Mouse (Mus musculus) spleen, adult 2 months (tissue): Measurements from ENCODE around the gene Uqcr11. TPM values are rescaled to one million over a fixed set of nuclear protein-coding genes. Genes with fewer than 3 reads are reported as not detected.

Experiments
- DNase-seq, 2 experiments: peaks; one replicate each; pipeline versions ENCODE4 v3.0.0 to v3.0.0-alpha.2; 2012 to 2021; ENCODE audit warnings: low spot score in 2 of 2, low read depth in 1 of 2
- H3K27ac ChIP-seq: fragments of 200-500 bp; 2 replicates; pipeline ENCODE4 v1.5.1; 2012; ENCODE audit warnings: low read length, inconsistent platforms; ENCODE audit not compliant: insufficient read depth
- H3K27me3 ChIP-seq: fragments of 200-500 bp; 2 replicates; pipeline ENCODE4 v1.6.1; 2012; ENCODE audit warnings: mild to moderate bottlenecking, moderate library complexity, low read length, inconsistent platforms; ENCODE audit not compliant: control insufficient read depth, insufficient read depth
- H3K36me3 ChIP-seq: fragments of 200-500 bp; 2 replicates; pipeline ENCODE4 v1.6.1; 2012; ENCODE audit warnings: mild to moderate bottlenecking, low read length, inconsistent platforms; ENCODE audit not compliant: control insufficient read depth, insufficient read depth
- H3K4me1 ChIP-seq: fragments of 200-500 bp; 2 replicates; pipeline ENCODE4 v1.6.1; 2011; ENCODE audit warnings: inconsistent platforms; ENCODE audit not compliant: control insufficient read depth, insufficient read depth, insufficient read length
- H3K4me3 ChIP-seq: fragments of 200-500 bp; 2 replicates; pipeline ENCODE4 v1.5.1; 2011; ENCODE audit warnings: mild to moderate bottlenecking, inconsistent platforms; ENCODE audit not compliant: insufficient read depth, insufficient read length; ENCODE audit errors: extremely low read depth
- CTCF ChIP-seq: fragments of 200-500 bp; IDR thresholded peaks from 2 replicates; pipeline ENCODE4 v1.5.1; 2011; ENCODE audit warnings: mild to moderate bottlenecking, inconsistent platforms; ENCODE audit not compliant: insufficient read depth, insufficient read length, insufficient replicate concordance; ENCODE audit errors: extremely low read depth
- POLR2A ChIP-seq: fragments of 200-500 bp; IDR thresholded peaks from 2 replicates; pipeline ENCODE4 v1.6.1; 2011; ENCODE audit warnings: low read depth, low read length, inconsistent platforms
- WGBS: fragments of 180-500 bp; shearing (Covaris S2); methylation state at CpG from one replicate; pipeline ENCODE4 v1.1.7; 2018; 5-methylcytosine and 5-hydroxymethylcytosine counted together
- polyA plus RNA-seq: library from polyadenylated mRNA; depleted of rRNA; stranded (reverse); fragments of >200 nt; gene quantifications from 2 replicates; pipeline ENCODE4 v1.2.3, GENCODE M21; 2012; rRNA removed

Gene Uqcr11
- polyA plus RNA-seq, 1 experiment, result 399 TPM

DNA sequence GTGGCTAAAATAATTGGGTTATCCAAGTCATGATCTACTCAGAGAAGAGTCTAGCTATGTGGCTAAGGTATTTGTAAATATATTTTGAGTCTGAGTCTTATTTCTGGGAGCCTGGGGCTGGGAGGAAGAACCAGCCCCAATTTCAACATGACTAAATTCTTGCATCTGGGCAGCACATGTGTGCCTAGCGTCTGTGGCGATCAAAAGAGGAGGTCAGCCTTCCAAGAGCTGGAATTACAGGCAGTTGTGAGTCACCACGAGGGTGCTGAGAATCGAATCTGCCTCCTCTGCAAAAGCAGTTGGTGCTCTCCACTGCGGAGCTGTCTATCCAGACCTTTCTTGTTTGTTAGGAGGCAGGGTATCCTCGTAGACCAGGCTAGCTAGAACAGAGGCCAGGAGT is 40.9 kb downstream of the Uqcr11 start:
- no peak for TF ChIP-seq CTCF
- TF ChIP-seq POLR2A, result no peak
- H3K27me3 ChIP-seq, result no peaks in the 10 kb centered on the region; the same call in 1 of the 2 replicates
- H3K27ac ChIP-seq, result no peak overlapping the region
- H3K4me1 ChIP-seq, result no peaks in the 10 kb centered on the region
- WGBS, result 68% methylated on average over 6 of the region's 6 CpGs
- H3K4me3 ChIP-seq, result no peak overlapping the region
- no peak for DNase-seq
- H3K36me3 ChIP-seq, result no peaks in the 10 kb centered on the region

DNA sequence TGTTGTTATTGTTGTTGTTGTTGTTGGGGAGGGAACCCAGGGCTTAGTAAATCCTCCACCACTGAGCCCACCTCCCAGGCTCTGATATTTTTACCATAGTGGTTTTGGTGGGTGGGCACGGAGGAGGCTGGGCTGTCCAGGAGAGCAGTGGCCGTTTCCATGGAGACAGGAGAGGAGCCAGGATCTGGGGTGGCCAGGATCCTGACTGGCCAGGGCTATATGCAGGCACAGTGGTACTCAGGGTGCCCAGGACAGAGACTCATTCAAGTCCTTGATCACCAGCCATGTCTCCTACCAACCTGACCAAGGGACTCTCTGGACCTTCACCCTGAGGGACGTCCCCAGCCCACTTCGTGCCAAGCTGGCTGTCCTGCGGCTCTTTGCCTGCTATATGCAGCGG is 42.9 kb downstream of the Uqcr11 start:
- no peak for DNase-seq
- Histone ChIP-seq H3K27ac (no peak overlapping the region), H3K27me3 (peaks cover 5% of the 10 kb centered on the region; the same call in 1 of the 2 replicates), H3K4me1 (no peaks in the 10 kb centered on the region), H3K4me3 (no peak overlapping the region), H3K36me3 (no peaks in the 10 kb centered on the region)
- 51% methylated on average over 6 of the region's 6 CpGs for WGBS
- no peak for TF ChIP-seq CTCF
- TF ChIP-seq POLR2A, result no peak

DNA sequence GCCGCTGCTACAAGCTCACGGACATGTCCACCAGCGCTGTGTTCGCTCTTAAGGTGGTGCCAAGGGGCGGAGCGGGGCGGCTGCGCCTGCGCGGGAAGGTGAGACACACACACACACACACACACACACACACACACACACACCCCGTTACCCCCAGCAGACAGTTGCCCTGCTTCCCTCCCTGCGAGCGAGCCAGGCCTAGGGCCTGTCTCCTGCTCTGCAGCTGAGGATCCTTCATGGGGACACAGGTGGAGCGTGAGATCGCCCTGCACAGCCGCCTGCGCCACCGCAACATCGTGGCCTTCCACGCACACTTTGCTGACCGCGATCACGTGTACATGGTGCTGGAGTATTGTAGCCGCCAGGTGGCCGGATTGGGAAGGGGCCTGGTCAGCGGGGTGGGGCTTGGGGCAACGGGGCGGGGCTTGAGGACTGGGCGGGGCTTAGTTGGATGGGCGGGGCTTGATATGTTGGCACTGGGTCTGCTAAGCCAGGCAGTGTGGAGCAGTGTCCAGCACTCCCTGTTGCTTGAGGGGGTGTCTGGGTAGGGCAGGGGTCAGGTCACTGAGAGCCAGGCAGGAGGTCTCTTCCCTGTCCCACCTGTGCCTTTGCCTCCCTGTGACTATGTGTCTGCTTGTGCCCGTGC is 48.5 kb downstream of the Uqcr11 start:
- Histone ChIP-seq H3K27me3 (peaks cover 15% of the 10 kb centered on the region), H3K27ac (no peak overlapping the region), H3K4me1 (no peaks in the 10 kb centered on the region; the same call in 1 of the 2 replicates), H3K36me3 (no peaks in the 10 kb centered on the region), H3K4me3 (no peak overlapping the region)
- DNase-seq, result no peak
- no peak for TF ChIP-seq POLR2A
- TF ChIP-seq CTCF, result no peak
- 9% methylated on average over 31 of the region's 31 CpGs for WGBS

- no peak for DNase-seq
- no peak for TF ChIP-seq CTCF
- no peak for TF ChIP-seq POLR2A
- Histone ChIP-seq H3K4me1 (no peaks in the 10 kb centered on the region; the same call in 1 of the 2 replicates), H3K4me3 (no peak overlapping the region), H3K36me3 (no peaks in the 10 kb centered on the region), H3K27me3 (peaks cover 15% of the 10 kb centered on the region), H3K27ac (no peak overlapping the region)
- WGBS, result 38% methylated on average over 7 of the region's 7 CpGs
Observed at GRCm38 (mm10) chr10:80357336-80357735, 49.3 kb downstream of the Uqcr11 start.

DNA sequence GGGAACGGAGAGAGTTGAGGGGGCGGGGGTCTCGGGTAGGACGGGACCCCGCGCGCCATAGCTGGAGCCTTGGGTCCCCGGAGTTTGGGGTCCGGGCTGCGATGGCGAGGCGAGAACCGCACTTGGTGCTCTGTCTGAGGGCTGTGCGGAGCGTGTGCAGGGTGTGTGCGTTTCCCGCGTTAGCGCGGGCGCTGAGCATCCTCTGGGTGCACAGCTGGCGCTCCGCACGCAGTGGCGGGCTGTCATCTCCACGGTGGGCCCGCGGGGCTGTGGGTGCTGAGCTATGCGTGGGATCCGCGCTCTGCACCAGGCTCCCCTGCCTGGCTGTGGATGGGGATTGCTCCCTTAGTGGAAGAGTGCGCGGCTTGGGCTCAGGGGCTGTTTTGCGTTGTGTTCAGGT is 49.9 kb downstream of the Uqcr11 start:
- DNase-seq, result no peak
- H3K27ac ChIP-seq, result no peak overlapping the region
- H3K36me3 ChIP-seq, result no peaks in the 10 kb centered on the region
- H3K4me1 ChIP-seq, result no peaks in the 10 kb centered on the region; the same call in 1 of the 2 replicates
- WGBS, result 7% methylated on average over 34 of the region's 34 CpGs
- peaks cover 15% of the 10 kb centered on the region for H3K27me3 ChIP-seq
- TF ChIP-seq CTCF (no peak), POLR2A (no peak)
- no peak overlapping the region for H3K4me3 ChIP-seq

- DNase-seq, result no peak
- H3K36me3 ChIP-seq, result no peaks in the 10 kb centered on the region
- TF ChIP-seq CTCF, result no peak
- TF ChIP-seq POLR2A, result no peak
- H3K4me3 ChIP-seq, result no peak within 1 kb of the TSS
- WGBS, result 2% methylated on average over 50 of the region's 53 CpGs
- H3K4me1 ChIP-seq, result no peaks in the 10 kb centered on the region; the same call in 1 of the 2 replicates
- H3K27ac ChIP-seq, result no peak within 1 kb of the TSS
- peaks cover 15% of the 10 kb centered on the region for H3K27me3 ChIP-seq
Observed at GRCm38 (mm10) chr10:80356001-80356682, 50.5 kb downstream of the Uqcr11 start, which contains the start of gene Plk5. TSS of gene Plk5 (plus strand) at chr10:80356459.

DNA sequence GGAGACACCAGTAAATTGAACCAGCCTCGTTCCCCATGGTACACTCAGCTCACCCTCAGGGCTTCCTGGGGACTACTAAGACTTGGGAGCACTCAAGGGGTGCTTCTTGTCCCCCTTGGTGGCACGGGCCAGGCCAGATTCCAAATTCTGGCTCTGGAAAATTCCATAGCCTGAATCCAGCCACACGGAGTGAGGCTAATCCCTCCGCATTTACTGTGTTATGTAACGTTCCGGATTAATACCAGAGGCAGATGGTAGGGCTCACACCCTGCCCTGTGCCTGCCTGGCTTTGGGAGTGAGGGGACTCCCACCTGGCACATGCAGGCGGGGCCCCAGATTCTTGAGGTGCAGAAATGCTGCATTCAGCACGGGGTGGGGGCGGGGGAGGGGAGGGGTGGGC is 51.2 kb downstream of the Uqcr11 start:
- Histone ChIP-seq H3K36me3 (no peaks in the 10 kb centered on the region), H3K4me1 (no peaks in the 10 kb centered on the region; the same call in 1 of the 2 replicates), H3K27ac (no peak overlapping the region), H3K27me3 (peaks cover 15% of the 10 kb centered on the region), H3K4me3 (no peak overlapping the region)
- WGBS, result 31% methylated on average over 9 of the region's 9 CpGs
- TF ChIP-seq CTCF (no peak), POLR2A (no peak)
- DNase-seq, result no peak

Other genes with a start within 250 kb of the Uqcr11 start
- 144 and 151 TPM in 2 replicates for gene Cirbp, start 240.8 kb downstream of the Uqcr11 start, polyA plus RNA-seq
- gene 1600002K03Rik, start 233.9 kb downstream of the Uqcr11 start, polyA plus RNA-seq, result 10.8 TPM in 2 replicates
- 1.3 and 1.8 TPM in 2 replicates for gene Efna2, start 227.3 kb downstream of the Uqcr11 start, polyA plus RNA-seq
- 35.1 and 42.8 TPM in 2 replicates for gene Mum1, start 180.4 kb downstream of the Uqcr11 start, polyA plus RNA-seq
- gene Ndufs7, start 157.7 kb downstream of the Uqcr11 start, polyA plus RNA-seq, result 314 and 402 TPM in 2 replicates
- 19.7 and 23.5 TPM in 2 replicates for gene Gamt, start 145.8 kb downstream of the Uqcr11 start, polyA plus RNA-seq
- gene Dazap1, start 145.3 kb downstream of the Uqcr11 start, polyA plus RNA-seq, result 66.8 and 74.5 TPM in 2 replicates
- gene Rps15, start 114.4 kb downstream of the Uqcr11 start, polyA plus RNA-seq, result 2,107 and 2,204 TPM in 2 replicates
- 0.68 and 1.00 TPM in 2 replicates for gene Apc2, start 110.9 kb downstream of the Uqcr11 start, polyA plus RNA-seq
- 40.6 and 56.7 TPM in 2 replicates for gene 2310011J03Rik, start 86.3 kb downstream of the Uqcr11 start, polyA plus RNA-seq
- 6.2 and 10.0 TPM in 2 replicates for gene Pcsk4, start 77.3 kb downstream of the Uqcr11 start, polyA plus RNA-seq
- gene Reep6, start 76.9 kb downstream of the Uqcr11 start, polyA plus RNA-seq, result 2.1 and 2.5 TPM in 2 replicates
- gene Adamtsl5, start 58.4 kb downstream of the Uqcr11 start, polyA plus RNA-seq, result 8.8 and 14.3 TPM in 2 replicates
- 0.04 TPM in 1 of 2 replicates, not detected in the other for gene Plk5, start 50.4 kb downstream of the Uqcr11 start, polyA plus RNA-seq
- gene Mex3d, start 19.2 kb downstream of the Uqcr11 start, polyA plus RNA-seq, result 13.4 and 22.6 TPM in 2 replicates
- gene Mbd3, start 7.3 kb downstream of the Uqcr11 start, polyA plus RNA-seq, result 110 and 124 TPM in 2 replicates
- gene Tcf3, start 26.8 kb upstream of the Uqcr11 start, polyA plus RNA-seq, result 173 and 240 TPM in 2 replicates
- not detected in 2 replicates for gene Onecut3, start 88.0 kb upstream of the Uqcr11 start, polyA plus RNA-seq
- 0.01 and 0.04 TPM in 2 replicates for gene Atp8b3, start 132.3 kb upstream of the Uqcr11 start, polyA plus RNA-seq
- gene Rexo1, start 154.7 kb upstream of the Uqcr11 start, polyA plus RNA-seq, result 78.0 and 95.1 TPM in 2 replicates
- gene Klf16, start 170.5 kb upstream of the Uqcr11 start, polyA plus RNA-seq, result 27.9 and 41.8 TPM in 2 replicates
- 220 and 302 TPM in 2 replicates for gene Abhd17a, start 183.5 kb upstream of the Uqcr11 start, polyA plus RNA-seq
- 94.8 and 110 TPM in 2 replicates for gene Scamp4, start 196.0 kb upstream of the Uqcr11 start, polyA plus RNA-seq
- gene Adat3, start 196.1 kb upstream of the Uqcr11 start, polyA plus RNA-seq, result 17.0 and 25.7 TPM in 2 replicates
- gene Gm49322, start 199.2 kb upstream of the Uqcr11 start, polyA plus RNA-seq, result 2.9 and 3.0 TPM in 2 replicates
- 206 and 283 TPM in 2 replicates for gene Csnk1g2, start 216.0 kb upstream of the Uqcr11 start, polyA plus RNA-seq